Mouse (Mus musculus): ENCODE data around the gene Etnk2.

The Etnk2 gene

GRCm38 (mm10) chr1:133353371-133353809 is 10.0 kb upstream of the Etnk2 start:
- DNase-seq, result peak; percentile 45 to 53

GRCm38 (mm10) chr1:133355469-133355868 is 7.9 kb upstream of the Etnk2 start:
- DNase-seq, result no peak

GRCm38 (mm10) chr1:133355912-133356311 is 7.5 kb upstream of the Etnk2 start:
- no peak for DNase-seq

- no peak for DNase-seq
Observed at GRCm38 (mm10) chr1:133356330-133356729, 7.0 kb upstream of the Etnk2 start.

GRCm38 (mm10) chr1:133361006-133361405 is 2.4 kb upstream of the Etnk2 start:
- no peak for DNase-seq

- DNase-seq, result no peak
Observed at GRCm38 (mm10) chr1:133362103-133362502, 1.3 kb upstream of the Etnk2 start.

- no peak for DNase-seq
Observed at GRCm38 (mm10) chr1:133364022-133364630, 754 bp downstream of the Etnk2 start.

GRCm38 (mm10) chr1:133364890-133365289 is 1.5 kb downstream of the Etnk2 start:
- no peak for DNase-seq

GRCm38 (mm10) chr1:133366951-133367605 is 3.7 kb downstream of the Etnk2 start:
- no peak for DNase-seq

GRCm38 (mm10) chr1:133367606-133368488 is 4.5 kb downstream of the Etnk2 start:
- DNase-seq, result no peak

GRCm38 (mm10) chr1:133368644-133369043 is 5.3 kb downstream of the Etnk2 start:
- no peak for DNase-seq

- no peak for DNase-seq
Observed at GRCm38 (mm10) chr1:133370352-133370751, 7.0 kb downstream of the Etnk2 start.

- DNase-seq, result no peak
Observed at GRCm38 (mm10) chr1:133371431-133371830, 8.1 kb downstream of the Etnk2 start.

GRCm38 (mm10) chr1:133372113-133372512 is 8.7 kb downstream of the Etnk2 start:
- DNase-seq, result no peak

GRCm38 (mm10) chr1:133375696-133376346 is 12.4 kb downstream of the Etnk2 start:
- no peak for DNase-seq

- no peak for DNase-seq
Observed at GRCm38 (mm10) chr1:133377547-133377946, 14.2 kb downstream of the Etnk2 start.

GRCm38 (mm10) chr1:133379254-133379985 is 16.0 kb downstream of the Etnk2 start:
- no peak for DNase-seq

- no peak for DNase-seq
Observed at GRCm38 (mm10) chr1:133379986-133380320, 16.6 kb downstream of the Etnk2 start.

GRCm38 (mm10) chr1:133380347-133381065 is 17.1 kb downstream of the Etnk2 start:
- no peak for DNase-seq

GRCm38 (mm10) chr1:133382008-133382407 is 18.6 kb downstream of the Etnk2 start:
- no peak for DNase-seq

GRCm38 (mm10) chr1:133382552-133383155 is 19.3 kb downstream of the Etnk2 start:
- DNase-seq, result no peak

All from thymus, adult 18-20 months (tissue).